Mouse (Mus musculus) G1E (cell line): ENCODE results near the gene Hes5. TPM values are rescaled to one million over a fixed set of nuclear protein-coding genes. Genes with fewer than 3 reads are reported as not detected.

Source experiments
- ATAC-seq: 2 replicates; pipeline ENCODE4 v1.8.0; 2016; ENCODE audit warnings: mild to moderate bottlenecking; ENCODE audit not compliant: insufficient number of reproducible peaks, poor library complexity, low FRiP score, severe bottlenecking; ENCODE audit errors: extremely low read depth
- DNase-seq: peaks from one replicate; pipeline ENCODE4 v3.0.0; 2012; ENCODE audit warnings: low spot score
- H3K27me3 ChIP-seq: 2 replicates; pipeline ENCODE4 v1.6.1; 2012; ENCODE audit warnings: mild to moderate bottlenecking, low read length, inconsistent platforms; ENCODE audit not compliant: insufficient read depth
- H3K36me3 ChIP-seq: replicated peaks from 2 replicates; pipeline ENCODE3; 2012; ENCODE audit warnings: mild to moderate bottlenecking, inconsistent platforms
- H3K4me1 ChIP-seq: 2 replicates; pipeline ENCODE4 v1.6.1; 2012; ENCODE audit warnings: low read depth, low read length, inconsistent platforms, mixed read lengths; ENCODE audit not compliant: insufficient read depth
- H3K4me3 ChIP-seq: 2 replicates; pipeline ENCODE4 v1.5.1; 2012; ENCODE audit warnings: low read depth, mild to moderate bottlenecking, inconsistent platforms, low read length, moderate library complexity, mixed read lengths
- H3K9me3 ChIP-seq: replicated peaks from 2 replicates; pipeline ENCODE4 v1.6.1; 2012; ENCODE audit warnings: inconsistent platforms
- CTCF ChIP-seq: IDR thresholded peaks from 2 replicates; pipeline ENCODE4 v1.5.1; 2012; ENCODE audit warnings: low read depth, low read length, inconsistent platforms, mixed read lengths
- GATA1 ChIP-seq: IDR thresholded peaks from 2 replicates; pipeline ENCODE4 v1.6.1; 2012; ENCODE audit warnings: borderline replicate concordance, low read length, inconsistent platforms, mixed read lengths
- GATA2 ChIP-seq: IDR thresholded peaks from 2 replicates; pipeline ENCODE4 v1.6.1; 2012; ENCODE audit warnings: low read depth, low read length, inconsistent platforms, borderline replicate concordance
- POLR2AphosphoS5 ChIP-seq: IDR thresholded peaks from 2 replicates; pipeline ENCODE4 v1.6.1; 2012; ENCODE audit warnings: low read depth, low read length, inconsistent platforms; ENCODE audit not compliant: insufficient replicate concordance
- TAL1 ChIP-seq: conservative IDR thresholded peaks from 2 replicates; pipeline ENCODE4 v1.6.1; 2012; ENCODE audit warnings: low read depth, low read length, inconsistent platforms, mixed read lengths
- polyA plus RNA-seq: library from polyadenylated mRNA; stranded (reverse); fragments of >175 nt; gene quantifications from 2 replicates; pipeline ENCODE4 v1.2.3, GENCODE M21; 2012
- total RNA-seq, 2 experiments: library from RNA; stranded (forward) in 1 of 2; stranded (reverse) in 1 of 2; fragments of 200-1000 nt in 1 of 2; fragments of >200 nt in 1 of 2; fragmentation: Nextera tagmentation in 1 of 2; gene quantifications; 2 replicates each; pipeline ENCODE4 v1.2.3; 2014 to 2017

Hes5 gene
- total and polyA plus RNA-seq, 3 experiments: not detected

- Histone ChIP-seq H3K27me3 (no peaks in the 10 kb centered on the region; the same call in 1 of the 2 replicates), H3K36me3 (peaks cover 99% of the 10 kb centered on the region), H3K4me1 (peaks cover 52% of the 10 kb centered on the region), H3K9me3 (no peaks in the 10 kb centered on the region), H3K4me3 (no peak overlapping the region)
- ATAC-seq (no peak), DNase-seq (no peak)
- no peak for TF ChIP-seq GATA1
- TF ChIP-seq TAL1: no peak
Observed at GRCm38 (mm10) chr4:154972546-154972945, 11.8 kb downstream of the Hes5 start.

- TF ChIP-seq TAL1 (no peak), GATA2 (no peak)
- ATAC-seq: no peak
Observed at GRCm38 (mm10) chr4:154974163-154974611, 13.5 kb downstream of the Hes5 start.

GRCm38 (mm10) chr4:154980110-154980509 is 19.4 kb downstream of the Hes5 start:
- Histone ChIP-seq H3K9me3 (no peaks in the 10 kb centered on the region), H3K4me1 (peaks cover 68% of the 10 kb centered on the region), H3K36me3 (peaks cover 89% of the 10 kb centered on the region), H3K27me3 (no peaks in the 10 kb centered on the region; the same call in 1 of the 2 replicates), H3K4me3 (no peak overlapping the region)
- ATAC-seq (no peak), DNase-seq (peak; percentile 34)
- TF ChIP-seq TAL1 (no peak), CTCF (peak; percentile 63)

More at GRCm38 (mm10) chr4:154974163-154974611, 13.5 kb downstream of the Hes5 start:
- no peak overlapping the region for H3K4me3 ChIP-seq
- peaks cover 100% of the 10 kb centered on the region for H3K36me3 ChIP-seq
- peaks cover 55% of the 10 kb centered on the region for H3K4me1 ChIP-seq
- H3K9me3 ChIP-seq: no peaks in the 10 kb centered on the region
- H3K27me3 ChIP-seq: no peaks in the 10 kb centered on the region; the same call in 1 of the 2 replicates
- no peak for DNase-seq

- no peak for TF ChIP-seq GATA1
- no peak for TF ChIP-seq TAL1
- no peak for TF ChIP-seq CTCF
- no peak for TF ChIP-seq POLR2AphosphoS5
- no peak for TF ChIP-seq GATA2
Observed at GRCm38 (mm10) chr4:154981076-154981475, 20.4 kb downstream of the Hes5 start.

GRCm38 (mm10) chr4:154981530-154981929 is 20.8 kb downstream of the Hes5 start:
- ATAC-seq (peak; percentile 59), DNase-seq (peak; percentile 64)
- H3K4me3 ChIP-seq: no peak overlapping the region; the same call in 1 of the 2 replicates
- H3K4me1 ChIP-seq: peaks cover 81% of the 10 kb centered on the region
- TF ChIP-seq CTCF (peak; percentile 33; the same call in 1 of the 2 replicates), TAL1 (no peak), POLR2AphosphoS5 (0 out of 2 replicates have a peak, but pooled peaks have one; percentile 22), GATA1 (no peak), GATA2 (no peak)
- peaks cover 75% of the 10 kb centered on the region for H3K36me3 ChIP-seq
- no peaks in the 10 kb centered on the region for H3K9me3 ChIP-seq
- H3K27me3 ChIP-seq: peaks cover 2% of the 10 kb centered on the region; the same call in 1 of the 2 replicates

More at GRCm38 (mm10) chr4:154981076-154981475, 20.4 kb downstream of the Hes5 start:
- DNase-seq (no peak), ATAC-seq (no peak)
- H3K27me3 ChIP-seq: no peaks in the 10 kb centered on the region; the same call in 1 of the 2 replicates
- H3K4me3 ChIP-seq: no peak overlapping the region; the same call in 1 of the 2 replicates
- H3K4me1 ChIP-seq: peaks cover 78% of the 10 kb centered on the region
- peaks cover 79% of the 10 kb centered on the region for H3K36me3 ChIP-seq
- H3K9me3 ChIP-seq: no peaks in the 10 kb centered on the region

- ATAC-seq: peak; percentile 70
- TF ChIP-seq GATA1 (no peak), TAL1 (no peak), POLR2AphosphoS5 (peak; percentile 59; the same call in 1 of the 2 replicates)
- peaks cover 75% of the 10 kb centered on the region for H3K4me1 ChIP-seq
- peak overlapping the region; percentile 1; the same call in 1 of the 2 replicates for H3K4me3 ChIP-seq
- peak; percentile 70 for DNase-seq
- H3K36me3 ChIP-seq: peaks cover 65% of the 10 kb centered on the region
- H3K9me3 ChIP-seq: no peaks in the 10 kb centered on the region
- H3K27me3 ChIP-seq: peaks cover 12% of the 10 kb centered on the region
Observed at GRCm38 (mm10) chr4:154982247-154983120, 21.8 kb downstream of the Hes5 start.
